Mouse (Mus musculus): ENCODE results near the gene Mief2. TPM values are rescaled to one million over a fixed set of nuclear protein-coding genes. Genes with fewer than 3 reads are reported as not detected.

Gene Mief2
- polyA plus RNA-seq (2021; fragmentation: Nextera tagmentation) = 4.6 and 5.4 TPM in 2 replicates
- long read RNA-seq, experiment 1, partial matches to known transcripts = 1 of 8 reads
- long read RNA-seq, experiment 1, other reads (novel, unspliced or antisense) = 5 of 8 reads
- long read RNA-seq, experiment 2, transcript Mief2-201 (4 exons, 2,522 nt) = major isoform, 41 of 72 reads
- long read RNA-seq, experiment 2, partial matches to known transcripts = 7 of 72 reads
- long read RNA-seq, experiment 2, other reads (novel, unspliced or antisense) = 21 of 72 reads

DNA sequence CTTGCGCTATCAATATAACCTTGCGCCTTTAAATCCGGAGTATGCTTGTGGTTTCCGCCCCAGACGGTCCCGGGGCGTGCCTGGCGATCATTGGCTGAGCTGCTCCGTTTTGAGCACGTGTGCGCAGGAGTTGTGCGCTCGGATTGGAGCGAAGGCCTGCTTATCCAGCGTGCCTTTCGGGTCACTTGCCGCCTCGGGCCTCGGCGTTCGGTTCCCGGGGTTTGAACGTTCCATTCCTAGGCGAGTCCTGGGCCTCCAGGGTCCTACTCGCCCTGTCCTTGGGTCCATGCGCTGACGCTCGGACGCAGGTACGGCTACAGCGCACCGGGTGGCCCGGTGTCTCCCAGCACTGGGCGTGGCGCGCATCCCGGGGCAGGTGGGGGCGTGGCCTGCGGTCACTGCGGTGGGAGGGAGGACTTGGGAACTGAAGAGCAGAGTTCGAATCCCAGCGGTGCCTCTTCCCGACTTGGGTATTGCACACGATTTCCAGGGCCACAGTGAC is at the start of gene Mief2:
Gene Mief2, plus strand, starts transcription at position 139 of the 502 bp plus-strand sequence.

DNA sequence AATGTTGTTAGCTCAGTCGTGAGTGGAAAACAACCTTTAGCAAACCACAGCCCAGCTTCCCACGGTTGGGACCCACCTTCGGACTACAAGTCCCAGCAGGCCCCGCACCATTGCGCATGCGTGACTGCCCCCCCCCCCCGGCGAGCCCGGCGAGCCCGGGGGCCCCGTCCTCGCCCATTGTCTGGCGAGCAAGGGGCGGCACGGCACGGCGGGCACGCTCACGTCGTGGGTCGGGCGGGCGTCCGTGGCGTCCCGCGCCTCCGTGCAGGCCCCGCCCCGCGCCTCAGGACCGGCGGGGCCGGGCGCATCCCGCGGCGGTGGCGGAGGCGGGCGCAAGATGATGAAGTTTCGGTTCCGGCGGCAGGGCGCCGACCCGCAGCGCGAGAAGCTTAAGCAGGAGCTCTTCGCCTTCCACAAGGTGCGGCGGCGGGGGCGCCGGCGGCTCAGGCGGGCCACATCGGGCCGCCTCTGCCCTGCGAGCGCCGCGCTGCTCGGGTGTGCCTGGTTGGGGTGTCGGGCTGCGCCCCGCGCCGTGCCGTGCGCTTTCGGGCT is 28.6 kb upstream of the Mief2 start, which contains the start of gene Llgl1:
Gene Llgl1, plus strand, starts transcription at position 200 of the 552 bp plus-strand sequence.

DNA sequence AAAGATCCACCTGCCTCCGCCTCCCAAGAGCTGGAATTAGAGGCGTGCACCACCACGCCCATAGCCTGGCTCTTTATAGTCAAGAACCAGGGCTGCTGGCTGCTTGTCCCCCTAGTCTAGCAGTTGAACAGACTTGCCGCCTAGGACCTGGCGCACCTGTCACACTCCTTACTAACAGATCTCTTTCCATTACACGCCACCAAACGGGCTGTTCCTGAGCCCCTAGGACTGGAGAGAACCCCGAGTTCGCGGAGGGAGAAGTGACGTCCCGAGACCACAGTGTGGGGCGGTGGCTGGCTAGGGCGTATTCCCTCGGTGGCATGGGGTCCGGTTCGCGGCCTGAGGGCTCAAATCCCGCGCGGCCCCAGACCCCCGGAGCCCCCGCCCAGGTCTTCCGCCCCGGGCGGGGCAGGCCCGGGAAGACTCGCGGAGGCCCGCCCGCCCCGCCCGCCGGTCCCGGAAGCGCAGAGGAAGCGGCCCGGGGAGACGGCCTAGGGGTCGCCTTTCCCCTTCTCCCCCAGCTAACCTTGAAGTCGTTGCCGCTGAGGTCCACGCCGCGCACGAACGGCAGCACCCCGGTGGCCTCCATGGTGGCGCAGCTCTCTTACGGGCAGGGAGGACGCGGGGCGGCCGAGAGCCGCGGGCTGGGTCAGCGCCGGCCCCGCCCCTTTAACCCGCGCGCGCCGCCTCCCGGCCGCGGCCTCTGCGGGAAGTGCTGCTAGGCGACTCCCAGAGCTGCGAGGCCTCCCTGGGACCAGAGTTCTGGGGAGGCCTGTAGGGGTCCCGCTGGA is 1.4 kb upstream of the Mief2 start, which contains the start of gene Flii:
Gene Flii, minus strand, starts transcription at position 663 of the 791 bp plus-strand sequence.

DNA sequence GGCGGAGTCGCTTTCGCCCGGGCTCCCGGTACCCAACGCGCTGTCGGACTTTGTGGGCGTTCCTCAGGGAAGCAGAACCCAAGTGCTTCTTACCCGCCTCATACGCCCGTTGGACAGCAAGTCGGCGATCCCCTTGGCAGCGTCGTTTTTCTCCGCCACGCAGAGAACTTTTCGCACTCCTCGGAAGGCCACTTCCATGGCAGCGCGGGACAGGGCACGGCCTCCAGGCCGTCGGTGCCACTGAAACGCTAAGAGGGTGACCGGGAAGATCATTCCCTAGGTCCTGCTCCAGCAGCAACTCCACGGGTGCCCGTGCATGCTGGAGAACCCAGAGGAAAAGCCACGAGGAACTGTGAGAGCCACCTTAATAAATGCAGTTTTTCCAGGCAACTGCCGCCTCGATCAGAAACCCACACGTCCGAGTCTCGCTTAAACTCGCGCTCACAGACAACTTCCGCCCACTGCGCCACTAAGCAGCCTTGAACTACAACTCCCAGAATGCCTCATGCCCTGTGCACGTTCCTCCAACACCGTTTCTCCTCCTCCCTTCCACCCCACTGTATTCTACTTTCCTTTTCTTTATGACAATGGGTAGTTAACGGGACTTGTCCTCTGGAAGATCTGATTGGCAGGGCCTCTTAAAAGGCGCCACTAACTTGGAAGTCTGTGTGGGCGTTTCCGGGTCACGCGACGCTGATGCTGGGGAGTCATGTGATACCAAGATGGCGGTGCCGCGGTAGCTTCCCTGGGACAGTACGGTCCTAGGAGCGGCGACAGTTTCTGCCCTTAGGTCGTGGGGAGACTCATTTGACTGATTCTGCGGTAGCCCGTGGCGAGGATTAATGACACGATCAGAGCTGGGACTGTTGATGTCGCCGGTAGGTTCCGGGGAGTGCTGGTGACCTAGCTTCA is 48.9 kb downstream of the Mief2 start, which contains the start of the genes Top3a and Smcr8:
Gene Top3a, minus strand, starts transcription at position 537 of the 912 bp plus-strand sequence.
Gene Smcr8, plus strand, starts transcription at position 696 of the 912 bp plus-strand sequence.

Small RNA genes within 50 kb of the gene (microRNA-seq; reads per million reads assigned to microRNA genes)
- gene Mir5100 = 0.86 reads per million

Other genes with a start within 250 kb of the Mief2 start
- 25.1 and 36.0 TPM in 2 replicates for gene Alkbh5, start 192.0 kb upstream of the Mief2 start, polyA plus RNA-seq (2021; fragmentation: Nextera tagmentation)
- 16.5 and 17.0 TPM in 2 replicates for gene Llgl1, start 28.7 kb upstream of the Mief2 start, polyA plus RNA-seq (2021; fragmentation: Nextera tagmentation)
- 33.5 and 36.2 TPM in 2 replicates for gene Flii, start 1.1 kb upstream of the Mief2 start, polyA plus RNA-seq (2021; fragmentation: Nextera tagmentation)
- 2.3 and 2.5 TPM in 2 replicates for gene Top3a, start 49.0 kb downstream of the Mief2 start, polyA plus RNA-seq (2021; fragmentation: Nextera tagmentation)
- gene Smcr8, start 49.1 kb downstream of the Mief2 start, polyA plus RNA-seq (2021; fragmentation: Nextera tagmentation) = 7.0 and 8.6 TPM in 2 replicates
- gene Shmt1, start 83.3 kb downstream of the Mief2 start, polyA plus RNA-seq (2021; fragmentation: Nextera tagmentation) = 3.1 and 3.3 TPM in 2 replicates
- 40.1 and 40.4 TPM in 2 replicates for gene Dhrs7b, start 102.2 kb downstream of the Mief2 start, polyA plus RNA-seq (2021; fragmentation: Nextera tagmentation)
- 34.3 and 35.0 TPM in 2 replicates for gene Tmem11, start 150.9 kb downstream of the Mief2 start, polyA plus RNA-seq (2021; fragmentation: Nextera tagmentation)
- gene Natd1, start 186.4 kb downstream of the Mief2 start, polyA plus RNA-seq (2021; fragmentation: Nextera tagmentation) = 7.5 and 13.0 TPM in 2 replicates
- 11.5 and 14.0 TPM in 2 replicates for gene Map2k3, start 203.6 kb downstream of the Mief2 start, polyA plus RNA-seq (2021; fragmentation: Nextera tagmentation)